7 mouse cellular contexts compared by ENCODE assay signal in the genomic region with DNA sequence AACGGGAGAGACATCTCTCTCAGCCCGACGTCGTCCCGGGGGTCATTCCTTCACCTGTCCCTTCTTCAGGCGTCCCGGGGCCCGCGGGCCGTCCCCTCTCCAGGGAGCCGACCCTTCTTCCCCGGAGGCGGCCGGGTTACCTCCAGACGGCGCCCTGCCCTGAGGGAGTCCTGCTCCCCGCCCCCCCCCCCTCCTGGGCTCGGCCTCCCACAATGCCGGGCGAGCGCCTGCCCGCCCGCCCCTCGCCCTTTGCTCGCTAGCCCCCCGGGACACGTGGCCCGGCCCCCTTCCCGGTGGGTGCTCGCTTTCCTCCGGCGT. TPM values are rescaled to one million over a fixed set of nuclear protein-coding genes. Genes with fewer than 3 reads are reported as not detected.
DNase-seq lines count a peak whose midpoint lies in the region; ATAC-seq and TF ChIP-seq lines count a peak whose summit lies in the region.

No protein-coding gene starts in this region.

- ATAC-seq in lung, embryonic 15.5 days (ENCODE audit: borderline replicate concordance, extremely low read depth, low FRiP score, low TSS enrichment): peak; percentile 32
- ATAC-seq in limb, embryonic 11.5 days (ENCODE audit: insufficient number of reproducible peaks, low FRiP score, low TSS enrichment, low read depth): peak; percentile 40; the same call in 1 of the 2 replicates
- no peak for ATAC-seq in cerebellum, adult (ENCODE audit: insufficient number of reproducible peaks, low FRiP score, low TSS enrichment)

- no peaks in the 10 kb centered on the region for H3K9me3 ChIP-seq in lung, embryonic 15.5 days
- H3K9me3 ChIP-seq in limb, embryonic 11.5 days (ENCODE audit: control insufficient read depth, low read length): no peaks in the 10 kb centered on the region

- peak overlapping the region; percentile 96 for H3K4me3 ChIP-seq in lung, embryonic 15.5 days
- H3K4me3 ChIP-seq in embryonic fibroblast, embryonic 13.5 days (ENCODE audit: insufficient read depth, low read length): peak overlapping the region; percentile 99
- H3K4me3 ChIP-seq in limb, embryonic 11.5 days (ENCODE audit: low read depth, low read length): peak overlapping the region; percentile 100
- H3K4me3 ChIP-seq in olfactory bulb, adult 2 months (ENCODE audit: insufficient read depth, low read depth, low read length): peak overlapping the region; percentile 98

- H3K36me3 ChIP-seq in lung, embryonic 15.5 days: peaks cover 32% of the 10 kb centered on the region
- H3K36me3 ChIP-seq in limb, embryonic 11.5 days (ENCODE audit: control insufficient read depth, insufficient read depth, low read length): peaks cover 16% of the 10 kb centered on the region

- H3K4me1 ChIP-seq in lung, embryonic 15.5 days: peaks cover 43% of the 10 kb centered on the region
- H3K4me1 ChIP-seq in embryonic fibroblast, embryonic 13.5 days (ENCODE audit: control insufficient read depth, insufficient read depth, low read length): peaks cover 12% of the 10 kb centered on the region
- peaks cover 26% of the 10 kb centered on the region for H3K4me1 ChIP-seq in limb, embryonic 11.5 days (ENCODE audit: control insufficient read depth, insufficient read depth, low read length)
- peaks cover 31% of the 10 kb centered on the region for H3K4me1 ChIP-seq in olfactory bulb, adult 2 months (ENCODE audit: control insufficient read depth, insufficient read depth, low read length)

- peak overlapping the region; percentile 94 for H3K27ac ChIP-seq in lung, embryonic 15.5 days
- peak overlapping the region; percentile 86 for H3K27ac ChIP-seq in embryonic fibroblast, embryonic 13.5 days (ENCODE audit: insufficient read depth, low read length)
- H3K27ac ChIP-seq in limb, embryonic 11.5 days (replicated peaks; ENCODE audit: low read depth, low read length): peak overlapping the region; percentile 95
- H3K27ac ChIP-seq in olfactory bulb, adult 2 months (ENCODE audit: insufficient read depth, low read depth, low read length): peak overlapping the region; percentile 97

- WGBS in lung, embryonic 15.5 days: 0% methylated on average over 5 of the region's 32 CpGs
- WGBS in limb, embryonic 11.5 days: 0% methylated on average over 16 of the region's 32 CpGs
- WGBS in olfactory bulb, adult 2 months: 1% methylated on average over 30 of the region's 32 CpGs

- TF ChIP-seq CTCF in embryonic fibroblast, embryonic 13.5 days (IDR thresholded peaks at IDR 0.05; ENCODE audit: borderline replicate concordance, insufficient read depth, low read length): no peak
- no peak for TF ChIP-seq CTCF in olfactory bulb, adult 2 months (IDR thresholded peaks at IDR 0.05; ENCODE audit: insufficient read depth, low read depth, low read length)

- peak overlapping the region; percentile 93 for H3K4me2 ChIP-seq in lung, embryonic 15.5 days
- H3K4me2 ChIP-seq in limb, embryonic 11.5 days (ENCODE audit: low read depth, severe bottlenecking): peak overlapping the region; percentile 94

- DNase-seq in lung, postnatal 4 days: no peak
- no peak for DNase-seq in limb, embryonic 11.5 days (ENCODE audit: low spot score)
- no peak for DNase-seq in ovary, adult 18-20 months (ENCODE audit: low spot score)

- peak overlapping the region; percentile 92 for H3K9ac ChIP-seq in lung, embryonic 15.5 days
- peak overlapping the region; percentile 89 for H3K9ac ChIP-seq in limb, embryonic 11.5 days (ENCODE audit: low read length)

- TF ChIP-seq POLR2A in embryonic fibroblast, embryonic 13.5 days (IDR thresholded peaks at IDR 0.05; ENCODE audit: low read depth, low read length): no peak
- no peak for TF ChIP-seq POLR2A in olfactory bulb, adult 2 months (IDR thresholded peaks at IDR 0.05; ENCODE audit: insufficient read depth, low read depth, low read length)

- no peaks in the 10 kb centered on the region for H3K27me3 ChIP-seq in lung, embryonic 15.5 days
- no peaks in the 10 kb centered on the region for H3K27me3 ChIP-seq in limb, embryonic 11.5 days (ENCODE audit: control insufficient read depth, insufficient read depth, low read length)

RNA-seq across cellular contexts. Expression of a gene that starts 0.5 kb away (rescaled TPM):
- 68.5 and 69.3 TPM in 2 replicates for polyA plus RNA-seq in lung, embryonic 15.5 days (2015; fragmentation: Nextera tagmentation; extraction: Ambion mirVana)
- polyA plus RNA-seq in embryonic fibroblast, embryonic 13.5 days (2011; ENCODE audit: insufficient read length, low read depth, missing spikeins): 156 and 178 TPM in 2 replicates
- 110 and 117 TPM in 2 replicates for polyA plus RNA-seq in limb, embryonic 11.5 days (2014; fragmentation: Nextera tagmentation; extraction: Ambion mirVana)
- 91.6 and 138 TPM in 2 replicates for polyA plus RNA-seq in olfactory bulb, adult 2 months (2012; ENCODE audit: insufficient read depth, insufficient read length, low replicate concordance, missing spikeins)

RNA-seq across cellular contexts. Expression of a gene that starts 28.5 kb away (rescaled TPM):
- 0.38 and 0.69 TPM in 2 replicates for polyA plus RNA-seq in lung, embryonic 15.5 days (2015; fragmentation: Nextera tagmentation; extraction: Ambion mirVana)
- polyA plus RNA-seq in embryonic fibroblast, embryonic 13.5 days (2011; ENCODE audit: insufficient read length, low read depth, missing spikeins): not detected in 2 replicates
- polyA plus RNA-seq in limb, embryonic 11.5 days (2014; fragmentation: Nextera tagmentation; extraction: Ambion mirVana): 0.32 TPM in 1 of 2 replicates, not detected in the other
- not detected in 2 replicates for polyA plus RNA-seq in olfactory bulb, adult 2 months (2012; ENCODE audit: insufficient read depth, insufficient read length, low replicate concordance, missing spikeins)

RNA-seq across cellular contexts. Expression of a gene that starts 35.5 kb away (rescaled TPM):
- 56.5 and 58.8 TPM in 2 replicates for polyA plus RNA-seq in lung, embryonic 15.5 days (2015; fragmentation: Nextera tagmentation; extraction: Ambion mirVana)
- polyA plus RNA-seq in embryonic fibroblast, embryonic 13.5 days (2011; ENCODE audit: insufficient read length, low read depth, missing spikeins): 35.9 and 41.6 TPM in 2 replicates
- 71.4 and 76.3 TPM in 2 replicates for polyA plus RNA-seq in limb, embryonic 11.5 days (2014; fragmentation: Nextera tagmentation; extraction: Ambion mirVana)
- polyA plus RNA-seq in olfactory bulb, adult 2 months (2012; ENCODE audit: insufficient read depth, insufficient read length, low replicate concordance, missing spikeins): not detected in 2 replicates

RNA-seq across cellular contexts. Expression of a gene that starts 46.7 kb away (rescaled TPM):
- polyA plus RNA-seq in lung, embryonic 15.5 days (2015; fragmentation: Nextera tagmentation; extraction: Ambion mirVana): 10.8 and 12.9 TPM in 2 replicates
- 2.5 and 5.4 TPM in 2 replicates for polyA plus RNA-seq in embryonic fibroblast, embryonic 13.5 days (2011; ENCODE audit: insufficient read length, low read depth, missing spikeins)
- 13.3 and 16.1 TPM in 2 replicates for polyA plus RNA-seq in limb, embryonic 11.5 days (2014; fragmentation: Nextera tagmentation; extraction: Ambion mirVana)
- not detected in 2 replicates for polyA plus RNA-seq in olfactory bulb, adult 2 months (2012; ENCODE audit: insufficient read depth, insufficient read length, low replicate concordance, missing spikeins)

RNA-seq across cellular contexts. Expression of a gene that starts 48.8 kb away (rescaled TPM):
- polyA plus RNA-seq in lung, embryonic 15.5 days (2015; fragmentation: Nextera tagmentation; extraction: Ambion mirVana): 5.7 and 6.8 TPM in 2 replicates
- 10.4 and 12.0 TPM in 2 replicates for polyA plus RNA-seq in embryonic fibroblast, embryonic 13.5 days (2011; ENCODE audit: insufficient read length, low read depth, missing spikeins)
- polyA plus RNA-seq in limb, embryonic 11.5 days (2014; fragmentation: Nextera tagmentation; extraction: Ambion mirVana): 12.7 and 14.5 TPM in 2 replicates
- not detected in 2 replicates for polyA plus RNA-seq in olfactory bulb, adult 2 months (2012; ENCODE audit: insufficient read depth, insufficient read length, low replicate concordance, missing spikeins)

Comparison
In these comparisons a context has a peak if more than half of its experiments do, and no peak if none do; other contexts are left out.
1. RNA of a gene that starts 35.5 kb away (polyA plus RNA-seq): 71.4 to 76.3 TPM in limb, embryonic 11.5 days, 56.5 to 58.8 TPM in lung, embryonic 15.5 days and 35.9 to 41.6 TPM in embryonic fibroblast, embryonic 13.5 days; not detected in olfactory bulb, adult 2 months; every median in the first group is over 10 times any median in the second.
2. Peak in every context shown above with its lines, with median percentiles within 50 percentile points of each other: H3K27ac ChIP-seq and H3K4me3 ChIP-seq.